Mouse (Mus musculus) intestine, postnatal 0 days (tissue): ENCODE data around the gene Ankrd44. TPM values are rescaled to one million over a fixed set of nuclear protein-coding genes. Genes with fewer than 3 reads are reported as not detected.

Source experiments
- ATAC-seq: fragments of 200-750 bp; cut with Nextera tagmentation; 2 replicates; pipeline ENCODE4 v1.8.0; 2017; ENCODE audit warnings: mild to moderate bottlenecking, moderate TSS enrichment, moderate library complexity
- H3K27ac ChIP-seq: fragments of 300-500 bp; sonication (generic); 2 replicates; pipeline ENCODE4 v1.5.1; 2014; ENCODE audit warnings: mild to moderate bottlenecking, low read depth, low read length, moderate library complexity
- H3K27me3 ChIP-seq: fragments of 300-500 bp; sonication (generic); replicated peaks from 2 replicates; pipeline ENCODE4 v1.6.1; 2014; ENCODE audit warnings: low read length, mixed read lengths; ENCODE audit not compliant: control insufficient read depth, insufficient read depth
- H3K36me3 ChIP-seq: fragments of 300-500 bp; sonication (generic); 2 replicates; pipeline ENCODE4 v1.6.1; 2014; ENCODE audit warnings: mild to moderate bottlenecking, moderate library complexity; ENCODE audit not compliant: control insufficient read depth, insufficient read depth
- H3K4me1 ChIP-seq: fragments of 300-500 bp; sonication (generic); replicated peaks from 2 replicates; pipeline ENCODE4 v1.6.1; 2014; ENCODE audit warnings: antibody characterized with exemption, low read length, mixed read lengths; ENCODE audit not compliant: control insufficient read depth, insufficient read depth
- H3K4me2 ChIP-seq: fragments of 300-500 bp; sonication (generic); replicated peaks from 2 replicates; pipeline ENCODE4 v1.6.1; 2014; ENCODE audit warnings: low read depth, mild to moderate bottlenecking, moderate library complexity
- H3K4me3 ChIP-seq: fragments of 300-500 bp; sonication (generic); 2 replicates; pipeline ENCODE4 v1.5.1; 2014; ENCODE audit warnings: low read depth, low read length
- H3K9ac ChIP-seq: fragments of 300-500 bp; sonication (generic); 2 replicates; pipeline ENCODE4 v1.6.1; 2014; ENCODE audit warnings: mild to moderate bottlenecking, low read depth, low read length
- H3K9me3 ChIP-seq: fragments of 300-500 bp; sonication (generic); 2 replicates; pipeline ENCODE4 v1.6.1; 2016; ENCODE audit warnings: mixed run types; ENCODE audit not compliant: control insufficient read depth
- CTCF ChIP-seq: sonication (generic); IDR thresholded peaks from 2 replicates; pipeline ENCODE4 v1.5.1; 2016; ENCODE audit warnings: low read depth, mild to moderate bottlenecking, control low read depth, antibody characterized with exemption, moderate library complexity
- WGBS: fragments of 180-500 bp; shearing (Covaris S2); extraction: QIAGEN DNeasy Blood & Tissue Kit; methylation state at CpG from one replicate; pipeline ENCODE4 v1.1.7; 2014; 5-methylcytosine and 5-hydroxymethylcytosine counted together
- polyA plus RNA-seq: library from polyadenylated mRNA; unstranded; fragments of >200 nt; fragmentation: Nextera tagmentation; extraction: Ambion mirVana; gene quantifications from 2 replicates; pipeline ENCODE4 v1.2.1, GENCODE M21; 2015

Ankrd44 gene
- polyA plus RNA-seq, 1 experiment from 2014 or later = 5.5 TPM

DNA sequence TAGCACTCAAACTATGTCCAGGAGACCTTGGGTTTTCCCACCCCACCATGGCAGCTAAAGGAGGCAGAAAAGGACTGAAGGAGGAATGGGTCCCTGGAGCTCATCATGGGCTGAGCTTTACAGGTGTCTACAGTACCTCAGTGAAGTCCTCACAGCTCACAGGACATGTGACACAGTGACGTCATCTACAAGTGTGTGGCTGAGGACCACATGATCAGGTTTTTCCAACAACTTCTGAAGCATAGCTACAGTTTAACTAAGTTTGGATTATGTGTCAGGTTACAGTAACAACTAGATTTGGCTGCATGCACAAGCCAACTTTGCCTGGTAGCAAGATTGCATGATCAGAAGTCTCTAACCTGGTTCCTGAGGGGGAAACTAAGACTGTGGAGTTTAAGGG, 78.9 kb downstream of the Ankrd44 start:
- H3K27me3 ChIP-seq = no peaks in the 10 kb centered on the region
- H3K27ac ChIP-seq = no peak overlapping the region
- no peak overlapping the region for H3K4me2 ChIP-seq
- H3K9ac ChIP-seq = no peak overlapping the region
- ATAC-seq = no peak
- no peaks in the 10 kb centered on the region for H3K9me3 ChIP-seq
- no peak for TF ChIP-seq CTCF
- H3K4me3 ChIP-seq = no peak overlapping the region
- WGBS = 80% methylated on average over 1 of the region's 1 CpGs
- H3K4me1 ChIP-seq = no peaks in the 10 kb centered on the region
- H3K36me3 ChIP-seq = no peaks in the 10 kb centered on the region

DNA sequence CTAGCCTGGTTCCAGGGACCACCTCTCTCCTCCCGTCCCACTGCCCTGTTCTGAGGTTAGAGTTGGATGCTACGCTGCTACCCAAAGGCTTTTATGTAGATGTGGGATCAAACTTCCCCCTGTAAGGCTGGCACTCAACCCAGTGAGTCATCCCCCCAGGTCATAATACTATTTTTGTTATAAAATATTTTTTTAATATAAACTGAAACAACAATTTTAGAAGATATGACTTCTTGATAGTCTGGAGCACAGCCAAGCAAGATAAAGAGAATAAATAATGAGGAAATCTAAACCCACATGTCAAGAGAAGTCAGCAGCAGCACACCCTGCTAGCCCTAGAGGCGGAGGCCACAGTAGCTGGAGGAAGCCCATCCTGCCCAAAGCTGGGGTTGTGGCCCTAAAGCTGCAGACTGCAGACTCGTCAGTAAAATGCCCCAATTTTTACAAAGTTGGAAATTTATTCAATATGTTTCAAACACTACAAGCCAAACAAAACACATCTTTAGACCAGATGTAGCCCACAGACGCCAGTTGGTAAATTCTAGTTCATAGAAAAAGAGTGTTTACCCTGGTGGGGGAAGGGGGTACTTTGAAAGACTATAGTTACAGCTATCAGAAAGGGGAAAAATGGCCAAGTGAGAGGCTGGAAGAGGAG, 79.7 kb downstream of the Ankrd44 start:
- no peaks in the 10 kb centered on the region for H3K4me1 ChIP-seq
- H3K27ac ChIP-seq = no peak overlapping the region
- H3K4me2 ChIP-seq = no peak overlapping the region
- 82% methylated on average over 5 of the region's 5 CpGs for WGBS
- H3K9me3 ChIP-seq = no peaks in the 10 kb centered on the region
- TF ChIP-seq CTCF = no peak
- ATAC-seq = no peak
- H3K9ac ChIP-seq = no peak overlapping the region
- H3K27me3 ChIP-seq = no peaks in the 10 kb centered on the region
- no peak overlapping the region for H3K4me3 ChIP-seq
- H3K36me3 ChIP-seq = no peaks in the 10 kb centered on the region

DNA sequence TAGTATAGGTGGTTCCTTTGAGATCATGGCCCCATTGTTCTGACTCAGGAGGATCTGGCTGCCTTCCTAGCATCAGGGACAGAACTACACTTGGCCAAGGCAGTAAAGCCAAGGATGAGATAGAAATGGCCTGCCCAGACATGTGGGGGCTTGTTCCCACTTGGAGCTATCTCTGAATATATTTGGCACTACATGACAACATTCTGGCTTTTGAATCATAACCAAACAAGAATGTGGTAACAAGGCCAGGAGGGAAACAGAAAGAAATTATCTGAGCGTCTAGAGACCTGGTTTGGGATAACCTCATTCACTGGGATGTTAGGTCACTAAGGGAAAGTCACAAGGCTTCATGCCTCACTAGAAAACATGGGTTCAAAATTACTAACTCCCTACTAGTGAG, 81.8 kb downstream of the Ankrd44 start:
- TF ChIP-seq CTCF = no peak
- Histone ChIP-seq H3K36me3 (no peaks in the 10 kb centered on the region), H3K4me1 (no peaks in the 10 kb centered on the region), H3K4me2 (no peak overlapping the region), H3K9me3 (no peaks in the 10 kb centered on the region), H3K9ac (no peak overlapping the region), H3K27ac (no peak overlapping the region), H3K27me3 (no peaks in the 10 kb centered on the region), H3K4me3 (no peak overlapping the region)
- WGBS = 91% methylated on average over 1 of the region's 1 CpGs
- ATAC-seq = no peak

DNA sequence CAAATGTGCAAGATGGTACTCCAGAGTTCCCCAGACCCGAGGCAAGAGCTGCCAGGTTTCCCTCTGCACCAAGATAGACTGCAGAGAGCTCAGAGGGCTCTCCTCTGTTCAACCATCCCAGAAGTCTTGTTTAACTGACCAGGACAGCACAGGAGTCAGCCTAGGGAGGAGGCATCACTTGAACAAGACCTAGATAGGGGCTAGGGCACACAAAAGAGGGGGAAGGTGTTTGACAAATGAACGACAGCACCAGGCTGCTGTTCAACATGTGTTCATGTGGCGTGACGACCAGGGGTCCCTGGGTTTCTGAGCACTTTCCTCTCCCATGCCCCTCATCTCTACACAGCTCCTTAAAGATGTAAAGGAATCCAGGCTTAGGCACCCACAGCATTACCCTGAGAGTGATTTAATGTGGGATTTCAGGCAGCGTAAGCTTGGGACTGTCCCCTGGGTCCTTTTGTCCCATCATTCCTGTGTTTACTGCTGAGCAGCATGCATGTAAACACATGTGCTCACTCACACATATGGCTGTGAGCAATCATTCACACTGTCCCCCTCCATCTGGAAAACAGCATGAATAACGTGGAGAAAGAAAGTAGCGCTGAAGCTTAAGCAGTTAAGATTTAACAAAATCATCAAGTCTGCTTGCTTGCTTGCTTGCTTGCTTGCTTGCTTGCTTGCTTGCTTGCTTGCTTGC, 83.3 kb downstream of the Ankrd44 start:
- 74% methylated on average over 7 of the region's 7 CpGs for WGBS
- Histone ChIP-seq H3K4me2 (no peak overlapping the region), H3K27me3 (no peaks in the 10 kb centered on the region), H3K36me3 (no peaks in the 10 kb centered on the region), H3K9me3 (no peaks in the 10 kb centered on the region), H3K4me3 (no peak overlapping the region), H3K27ac (no peak overlapping the region), H3K4me1 (no peaks in the 10 kb centered on the region), H3K9ac (no peak overlapping the region)
- ATAC-seq = no peak
- no peak for TF ChIP-seq CTCF

- Histone ChIP-seq H3K9ac (no peak overlapping the region), H3K27ac (no peak overlapping the region), H3K4me1 (no peaks in the 10 kb centered on the region), H3K9me3 (no peaks in the 10 kb centered on the region), H3K4me2 (no peak overlapping the region), H3K4me3 (no peak overlapping the region), H3K36me3 (no peaks in the 10 kb centered on the region), H3K27me3 (no peaks in the 10 kb centered on the region)
- ATAC-seq = no peak
- WGBS = 61% methylated on average over 5 of the region's 5 CpGs
- TF ChIP-seq CTCF = no peak
Measured at GRCm38 (mm10) chr1:54841788-54842187, 84.4 kb downstream of the Ankrd44 start.

- no peaks in the 10 kb centered on the region for H3K9me3 ChIP-seq
- no peak for TF ChIP-seq CTCF
- no peak overlapping the region for H3K27ac ChIP-seq
- H3K9ac ChIP-seq = no peak overlapping the region
- H3K4me2 ChIP-seq = no peak overlapping the region
- ATAC-seq = no peak
- no peak overlapping the region for H3K4me3 ChIP-seq
- WGBS = 45% methylated on average over 2 of the region's 2 CpGs
- H3K27me3 ChIP-seq = no peaks in the 10 kb centered on the region
- H3K4me1 ChIP-seq = no peaks in the 10 kb centered on the region
- no peaks in the 10 kb centered on the region for H3K36me3 ChIP-seq
Measured at GRCm38 (mm10) chr1:54840040-54840439, 86.1 kb downstream of the Ankrd44 start.
